Mouse (Mus musculus) ES-E14 (cell line): ENCODE measurements at regions not wholly inside any gene's neighbourhood (a gene's known extent, or its start where the extent isn't known, plus 50 kb on each side); places are given as distances from the start of the nearest gene placed in this dataset.

Source experiments
- MAFK ChIP-seq: IDR thresholded peaks from 2 replicates; pipeline ENCODE4 v1.6.1; 2014; ENCODE audit warnings: mild to moderate bottlenecking, low read depth, low read length, inconsistent platforms; ENCODE audit not compliant: insufficient read depth
- ZNF384 ChIP-seq: IDR thresholded peaks from 2 replicates; pipeline ENCODE4 v1.6.1; 2012; ENCODE audit warnings: low read depth, low read length, inconsistent platforms

DNA sequence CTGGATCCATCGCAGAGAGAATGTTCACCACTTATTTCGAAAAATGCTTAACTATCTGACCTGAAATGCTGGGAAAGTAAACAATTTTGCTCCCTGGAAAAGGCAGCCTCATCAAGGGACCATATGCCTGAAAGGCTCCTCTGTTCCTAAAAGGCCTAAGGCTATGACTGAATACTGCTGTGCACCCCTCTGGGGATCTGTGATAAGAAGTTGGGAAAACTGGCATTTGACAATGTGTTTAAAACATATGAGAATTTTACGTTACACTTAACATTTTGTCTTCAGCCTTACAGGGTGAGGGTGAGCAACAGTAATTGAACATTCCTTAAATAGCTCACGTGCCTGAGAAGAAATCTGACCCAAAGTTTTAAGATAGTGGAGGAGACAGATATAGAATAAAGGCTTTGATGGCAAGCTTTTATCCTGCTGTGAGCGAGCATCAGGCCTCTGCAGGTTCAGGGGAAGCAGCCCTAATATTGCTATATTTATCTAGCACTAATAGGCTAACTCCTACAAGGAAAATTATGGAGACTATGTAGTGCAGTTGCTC lies 468.7 kb downstream of the Plxdc2 start:
- no peak for TF ChIP-seq ZNF384
- no peak for TF ChIP-seq MAFK
